Mouse (Mus musculus) liver, adult (tissue): ENCODE data around the gene Dnajc21.

Experiments used
- GATA4 ChIP-seq: IDR thresholded peaks from 2 replicates; pipeline ENCODE4 v1.6.1; 2014; ENCODE audit warnings: mild to moderate bottlenecking, low read length; ENCODE audit not compliant: insufficient replicate concordance

The Dnajc21 gene

DNA sequence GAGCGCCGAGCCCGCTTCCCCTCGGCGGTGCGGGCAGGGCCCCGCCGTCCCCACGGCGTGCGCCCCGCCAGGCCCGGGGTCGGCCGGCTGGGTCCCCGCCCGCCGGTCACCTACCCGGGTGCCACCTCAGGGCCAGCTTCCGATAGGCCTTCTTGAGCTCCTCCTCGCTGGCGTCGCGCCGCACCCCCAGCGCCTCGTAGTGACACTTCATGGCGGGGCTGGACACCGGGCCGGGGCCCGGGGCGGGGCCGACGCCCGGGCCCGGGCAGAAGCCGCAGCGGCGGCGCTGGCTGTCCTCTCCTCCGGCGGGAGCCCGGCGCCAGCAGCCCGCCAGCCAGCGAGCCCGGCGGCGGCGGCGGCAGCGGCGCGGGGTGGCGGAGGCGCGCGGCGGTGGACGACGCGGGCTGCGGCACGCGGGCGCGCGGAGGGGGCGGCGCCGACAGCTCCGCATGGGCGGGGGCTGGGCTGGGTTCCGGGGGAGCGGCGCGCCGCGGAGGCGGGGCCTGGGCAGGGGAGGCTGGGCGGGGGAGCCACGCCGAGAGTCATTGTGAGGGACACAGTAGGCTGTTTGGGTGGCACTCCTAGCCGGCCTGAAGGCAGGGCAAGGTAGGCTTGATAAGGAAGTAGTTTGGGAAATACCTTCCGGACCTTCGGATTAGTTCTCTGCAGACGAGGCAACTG lies at the start of gene Dnajc21:
TSS of gene Dnajc21 (minus strand) at position 366 of the 681 bp plus-strand sequence.
- TF ChIP-seq GATA4 = no peak

GRCm38 (mm10) chr15:10515166-10515565 lies 44.9 kb upstream of the Dnajc21 start:
- TF ChIP-seq GATA4 = no peak

- TF ChIP-seq GATA4 = no peak
Measured at GRCm38 (mm10) chr15:10506099-10506498, 35.8 kb upstream of the Dnajc21 start.

DNA sequence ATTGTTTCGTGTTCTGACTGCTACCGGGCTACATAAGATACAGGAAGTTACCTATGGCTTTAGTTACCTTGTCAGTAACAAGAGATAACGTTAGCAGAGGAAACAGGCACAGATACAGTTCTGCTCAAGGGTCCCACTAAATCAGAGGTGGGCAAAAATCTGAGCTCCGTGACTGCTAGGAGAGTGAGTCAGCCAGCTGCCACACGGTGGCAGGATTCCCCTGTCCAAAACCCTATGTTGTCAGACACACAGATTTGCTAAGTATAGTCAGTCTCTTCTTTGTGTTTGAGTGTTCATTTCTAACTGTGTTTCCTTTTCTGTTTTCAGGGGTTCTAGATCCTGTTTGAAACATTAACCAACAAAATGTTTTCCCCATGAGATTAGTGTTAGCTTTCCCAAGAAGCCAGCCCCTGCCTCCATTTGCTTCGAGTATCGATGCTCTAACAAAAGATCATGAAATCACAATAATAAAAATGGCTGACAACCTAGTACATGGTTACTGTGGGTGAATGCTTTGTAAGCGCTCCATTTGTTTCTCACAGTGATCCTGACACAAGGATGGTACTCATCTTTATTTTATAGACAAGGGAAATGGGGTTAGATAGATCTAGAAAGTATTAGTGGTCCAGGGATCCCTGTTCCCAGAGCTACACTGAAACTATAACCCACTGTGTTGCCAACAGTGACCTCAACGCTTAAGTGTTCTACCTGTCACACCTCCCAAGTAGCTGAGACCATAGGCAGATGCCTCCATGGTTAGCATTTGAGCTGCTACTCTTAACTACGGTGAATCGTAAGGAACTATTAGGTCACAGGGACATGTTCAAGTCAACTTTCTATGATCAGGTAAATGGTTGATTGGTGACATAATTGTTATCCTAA lies 30.8 kb upstream of the Dnajc21 start:
- no peak for TF ChIP-seq GATA4

- TF ChIP-seq GATA4 = no peak
Measured at GRCm38 (mm10) chr15:10500035-10500434, 29.7 kb upstream of the Dnajc21 start.

DNA sequence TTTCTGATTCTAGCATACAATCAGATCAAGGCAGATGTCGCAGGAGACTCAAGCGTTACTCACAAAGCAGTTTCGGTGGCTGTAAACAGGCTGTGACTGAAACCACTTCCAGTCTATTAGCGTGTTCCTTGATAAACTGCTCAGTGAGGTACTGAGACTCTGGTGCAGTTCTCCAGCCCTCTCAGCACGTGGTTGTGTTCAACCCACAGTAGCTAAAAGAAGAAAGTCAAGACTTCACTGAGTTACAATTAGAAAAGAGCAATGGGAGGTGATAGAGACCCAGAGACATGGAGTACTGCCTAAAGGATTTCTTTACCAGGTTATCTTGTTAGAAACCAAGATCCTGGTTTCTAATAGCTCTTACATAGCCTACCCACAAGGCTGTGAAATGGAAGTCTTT lies 29.3 kb upstream of the Dnajc21 start:
- TF ChIP-seq GATA4 = no peak

DNA sequence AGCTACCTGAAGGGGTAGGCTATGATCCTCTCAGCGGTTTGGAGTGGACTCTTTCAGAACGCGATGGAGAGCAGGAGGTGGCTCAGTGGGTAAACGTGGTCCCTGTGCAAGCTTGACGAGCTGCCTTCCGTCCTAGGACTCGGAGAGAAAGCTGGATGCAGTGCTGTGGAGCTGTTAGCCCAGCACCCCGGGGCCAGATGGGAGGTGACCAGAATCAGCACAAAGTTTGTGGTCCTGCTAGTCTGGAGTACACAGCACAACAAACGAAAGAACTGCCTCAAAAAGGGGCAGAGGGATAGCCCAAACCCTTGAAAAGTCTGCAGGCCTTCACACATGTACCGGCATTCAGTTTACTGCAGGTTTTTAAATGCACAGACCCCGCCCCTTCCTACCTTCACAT lies 25.6 kb upstream of the Dnajc21 start:
- no peak for TF ChIP-seq GATA4

DNA sequence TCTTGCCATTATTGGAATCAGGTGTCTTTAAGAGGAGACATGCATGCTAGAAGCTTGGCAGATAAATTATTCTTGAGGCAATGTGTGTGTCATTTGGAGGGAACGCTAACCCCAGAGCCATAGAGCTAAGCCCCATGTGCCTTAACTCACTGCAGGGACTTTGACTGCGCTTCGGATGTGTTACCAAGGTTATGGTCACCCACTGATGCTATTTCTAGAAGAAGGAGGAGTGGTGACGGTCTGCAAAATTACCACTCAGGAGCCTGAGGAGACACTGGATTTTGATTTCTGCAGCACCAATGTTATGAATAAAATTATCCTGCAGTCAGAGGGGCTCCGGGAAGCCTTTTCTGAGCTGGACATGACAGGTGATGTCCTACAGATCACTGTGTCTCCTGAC lies 19.8 kb upstream of the Dnajc21 start:
- TF ChIP-seq GATA4 = no peak

- TF ChIP-seq GATA4 = no peak
Measured at GRCm38 (mm10) chr15:10487246-10487645, 16.9 kb upstream of the Dnajc21 start.

DNA sequence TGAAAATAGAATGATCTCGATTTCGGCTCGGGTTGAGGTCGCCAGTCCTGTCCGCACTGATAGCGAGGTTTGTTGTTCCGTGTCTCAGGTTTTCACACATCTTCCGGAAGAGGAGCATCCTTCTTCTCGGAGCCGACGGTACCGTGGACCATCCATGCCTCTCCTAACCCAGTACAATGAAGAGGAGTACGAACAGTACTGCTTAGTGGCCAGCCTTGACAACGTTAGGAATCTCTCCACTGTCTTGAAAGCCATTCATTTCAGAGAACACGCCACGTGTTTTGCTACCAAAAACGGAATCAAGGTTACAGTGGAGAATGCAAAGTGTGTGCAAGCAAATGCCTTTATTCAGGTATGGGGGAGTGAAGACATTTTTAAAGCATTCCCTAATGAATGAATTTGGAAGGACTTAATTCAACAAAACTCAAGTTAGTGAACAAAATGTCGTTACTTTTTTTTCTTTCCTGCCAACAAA lies 16.1 kb upstream of the Dnajc21 start:
- TF ChIP-seq GATA4 = no peak

DNA sequence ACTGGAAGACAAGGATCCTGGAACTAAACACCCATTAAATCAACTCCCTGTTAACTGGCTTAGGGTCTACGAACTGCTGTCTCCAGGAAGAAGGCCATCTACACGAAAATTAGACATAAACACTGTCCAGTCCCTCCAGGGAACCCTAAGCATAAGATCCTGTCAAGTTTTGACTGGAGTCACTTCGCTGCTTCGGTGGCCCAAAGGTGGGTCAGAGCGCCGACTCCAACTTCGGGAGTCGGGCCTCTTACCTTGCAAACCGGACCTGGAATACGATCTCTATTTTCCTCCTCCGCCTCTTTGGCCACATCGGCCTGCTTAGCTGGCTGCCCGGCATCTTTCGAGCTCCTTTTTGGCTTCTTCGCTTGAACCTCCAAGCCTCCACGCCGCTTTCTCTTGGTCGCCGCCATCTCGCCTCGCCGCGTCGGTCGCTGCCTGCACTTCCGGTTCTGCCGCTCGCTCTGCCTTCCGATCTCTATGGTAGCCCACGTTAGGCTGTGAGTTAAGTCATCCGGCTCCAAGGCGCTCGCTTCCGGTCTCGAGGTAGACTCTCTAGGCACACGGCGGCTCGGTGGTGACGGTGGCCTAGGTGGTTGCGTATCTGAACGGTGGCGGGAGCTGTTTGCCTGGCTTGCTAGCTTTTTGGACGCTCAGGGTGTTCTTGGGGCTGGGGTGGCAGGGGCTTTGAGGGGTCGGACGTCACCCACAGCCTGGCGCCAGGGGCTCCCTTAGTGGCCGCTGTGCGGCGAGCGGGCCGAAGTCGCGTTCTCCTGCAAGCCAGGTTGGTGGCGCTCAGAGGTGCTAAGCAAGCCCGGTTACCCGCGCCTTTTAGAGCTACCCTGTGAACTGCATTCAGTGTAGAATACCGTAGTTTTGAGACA lies 15.4 kb upstream of the Dnajc21 start, which contains the start of the genes Brix1 and Rad1:
TSS of gene Brix1 (minus strand) at position 464 of the 881 bp plus-strand sequence.
TSS of gene Rad1 (plus strand) at position 535 of the 881 bp plus-strand sequence.
- peak; percentile 81; the same call in 1 of the 2 replicates for TF ChIP-seq GATA4

- TF ChIP-seq GATA4 = no peak
Measured at GRCm38 (mm10) chr15:10470941-10471340, 625 bp upstream of the Dnajc21 start.

- no peak for TF ChIP-seq GATA4
Measured at GRCm38 (mm10) chr15:10469641-10470150, 620 bp downstream of the Dnajc21 start.

DNA sequence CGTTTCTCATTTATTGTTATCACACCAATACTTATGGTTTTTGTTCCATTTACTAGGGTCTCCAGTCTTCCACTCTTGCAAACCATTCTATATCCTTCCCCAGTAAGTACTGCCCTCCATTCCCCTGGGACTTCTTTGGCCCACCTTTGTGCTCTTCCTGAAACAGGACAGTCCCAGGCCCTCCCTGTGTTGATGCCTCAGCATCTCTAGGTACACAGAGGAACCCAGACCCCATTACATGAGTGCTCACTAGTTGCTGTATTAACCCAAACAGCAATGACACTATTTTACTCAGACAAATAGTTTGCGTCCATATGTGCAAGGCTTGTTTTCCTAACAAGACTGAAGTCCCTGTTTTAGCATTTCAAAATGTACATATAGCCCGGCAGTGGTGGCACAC lies 1.6 kb downstream of the Dnajc21 start:
- TF ChIP-seq GATA4 = no peak

DNA sequence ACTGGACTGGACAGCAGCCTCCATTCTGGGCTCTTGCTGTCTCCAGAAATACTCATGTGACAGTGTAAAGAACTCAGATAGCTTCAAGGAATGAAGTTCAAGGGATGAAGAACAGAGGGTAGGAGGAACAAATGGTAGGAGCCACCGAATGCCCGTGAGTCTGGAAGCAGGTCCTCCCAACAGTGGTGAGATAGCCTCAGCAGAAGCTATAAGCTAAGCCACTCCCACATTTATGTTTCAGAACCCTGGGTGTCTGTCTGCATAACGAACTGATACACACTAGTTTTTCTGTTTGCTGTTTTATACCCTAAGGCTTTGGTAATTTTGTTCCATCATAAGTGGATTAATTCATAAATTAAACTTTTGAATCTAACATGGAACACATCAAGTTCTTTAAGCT lies 5.6 kb downstream of the Dnajc21 start:
- TF ChIP-seq GATA4 = no peak
